Mouse (Mus musculus) T-helper 17 cell (primary cell): ENCODE measurements around the gene Rab39b.

Experiments used
- in situ Hi-C, 2 experiments: fragments of 300-600 bp; cut with MboI, MseI; formaldehyde crosslinking; loops; 1 replicate in 1 of 2; 2 replicates in 1 of 2; pipeline ENCODE4 v1.15.1; 2025; ENCODE audit warnings: high pct_unique_total_duplicates in 2 of 2

Rab39b gene

GRCm38 (mm10) chrX:75577582-75578324 lies at the start of gene Rab39b:
Gene Rab39b, minus strand, starts transcription at chrX:75578231.
- in situ Hi-C loops, result no loop called here

- in situ Hi-C loops, result no loop called here
Measured at GRCm38 (mm10) chrX:75578539-75578938, 508 bp upstream of the Rab39b start.
